Mouse (Mus musculus) ES-E14 (cell line): Measurements from ENCODE around the gene Mark1. TPM values are rescaled to one million over a fixed set of nuclear protein-coding genes. Genes with fewer than 3 reads are reported as not detected.
A peak's percentile ranks its signal among the peaks of the same experiment; 100 is the strongest.

Experiments used
- DNase-seq: peaks from one replicate; pipeline ENCODE4 v3.0.0-alpha.2; 2013; ENCODE audit warnings: low read depth, low spot score
- H3K27ac ChIP-seq: 2 replicates; pipeline ENCODE4 v1.5.1; 2012; ENCODE audit warnings: low read depth, mild to moderate bottlenecking, low read length, moderate library complexity, mixed read lengths; ENCODE audit not compliant: poor library complexity, insufficient read depth, severe bottlenecking
- H3K36me3 ChIP-seq: 2 replicates; pipeline ENCODE4 v1.6.1; 2012; ENCODE audit warnings: mild to moderate bottlenecking, low read length, moderate library complexity, mixed read lengths; ENCODE audit not compliant: control insufficient read depth, poor library complexity, insufficient read depth, severe bottlenecking
- H3K4me1 ChIP-seq, 2 experiments: fragments of 150-350 bp in 1 of 2; sonication (generic) in 1 of 2; 2 replicates each; pipeline ENCODE4 v1.6.1; 2012; ENCODE audit warnings: low read length in 2 of 2, mild to moderate bottlenecking in 1 of 2, mixed read lengths in 1 of 2; ENCODE audit not compliant: control insufficient read depth in 2 of 2, insufficient read depth in 2 of 2, poor library complexity in 1 of 2
- H3K4me3 ChIP-seq, 2 experiments: fragments of 150-350 bp in 1 of 2; sonication (generic) in 1 of 2; 2 replicates each; pipeline ENCODE4 v1.5.1; 2012; ENCODE audit warnings: low read length in 2 of 2, low read depth in 1 of 2, mild to moderate bottlenecking in 1 of 2, mixed read lengths in 1 of 2; ENCODE audit not compliant: insufficient read depth in 1 of 2, poor library complexity in 1 of 2, severe bottlenecking in 1 of 2
- H3K9ac ChIP-seq: 2 replicates; pipeline ENCODE4 v1.6.1; 2012; ENCODE audit warnings: low read depth, mild to moderate bottlenecking, low read length, mixed read lengths; ENCODE audit not compliant: poor library complexity, insufficient read depth, severe bottlenecking
- H3K9me3 ChIP-seq: fragments of 150-350 bp; sonication (generic); 2 replicates; pipeline ENCODE4 v1.6.1; 2012; ENCODE audit warnings: low read depth, mild to moderate bottlenecking, low read length; ENCODE audit not compliant: control insufficient read depth, insufficient read depth
- CHD2 ChIP-seq: IDR thresholded peaks from 2 replicates; pipeline ENCODE4 v1.6.1; 2014; ENCODE audit warnings: mild to moderate bottlenecking, low read depth, low read length, inconsistent platforms
- HCFC1 ChIP-seq: IDR thresholded peaks from 2 replicates; pipeline ENCODE4 v1.6.1; 2012; ENCODE audit warnings: low read length, inconsistent platforms, borderline replicate concordance; ENCODE audit not compliant: insufficient read depth
- MAFK ChIP-seq: IDR thresholded peaks from 2 replicates; pipeline ENCODE4 v1.6.1; 2014; ENCODE audit warnings: mild to moderate bottlenecking, low read depth, low read length, inconsistent platforms; ENCODE audit not compliant: insufficient read depth
- ZC3H11A ChIP-seq: IDR thresholded peaks from 2 replicates; pipeline ENCODE4 v1.6.1; 2012; ENCODE audit warnings: low read depth, mild to moderate bottlenecking, inconsistent platforms, low read length, borderline replicate concordance
- ZNF384 ChIP-seq: IDR thresholded peaks from 2 replicates; pipeline ENCODE4 v1.6.1; 2012; ENCODE audit warnings: low read depth, low read length, inconsistent platforms
- in situ Hi-C, 2 experiments: fragments of 600-800 bp; cut with MboI; formaldehyde crosslinking; loops; one replicate each; pipeline ENCODE4 v1.15.1; 2025; ENCODE audit warnings: low sequenced_read_pairs in 2 of 2, inconsistent platforms in 1 of 2; ENCODE audit not compliant: unreplicated experiment in 2 of 2
- total RNA-seq: library from RNA; depleted of rRNA; stranded (reverse); fragments of 300-350 nt; gene quantifications from 2 replicates; pipeline ENCODE4 v1.2.3, GENCODE M21; 2012

Gene Mark1
- total RNA-seq, 1 experiment: 3.6 TPM

GRCm38 (mm10) chr1:184999780-185000599, 620 bp upstream of the Mark1 start:
- no peaks in the 10 kb centered on the region for H3K9me3 ChIP-seq
- TF ChIP-seq MAFK: no peak
- TF ChIP-seq HCFC1: no peak
- TF ChIP-seq CHD2: no peak
- TF ChIP-seq ZC3H11A: no peak
- no peak for TF ChIP-seq ZNF384
- H3K9ac ChIP-seq: peak overlapping the region; percentile 80
- no peak for DNase-seq
- no peaks in the 10 kb centered on the region for H3K36me3 ChIP-seq
- in situ Hi-C loops: no loop called here
- H3K4me3 ChIP-seq: peak overlapping the region; percentile 43 to 89
- H3K4me1 ChIP-seq: no peaks in the 10 kb centered on the region; a peak in 1 of 4 replicates
- no peak overlapping the region for H3K27ac ChIP-seq

- DNase-seq: no peak
Observed at GRCm38 (mm10) chr1:184998631-184999030, 739 bp downstream of the Mark1 start.

GRCm38 (mm10) chr1:184998161-184998560, 1.2 kb downstream of the Mark1 start:
- in situ Hi-C loops: no loop called here
- Histone ChIP-seq H3K36me3 (no peaks in the 10 kb centered on the region), H3K9me3 (no peaks in the 10 kb centered on the region), H3K27ac (no peak overlapping the region), H3K9ac (no peak overlapping the region), H3K4me1 (no peaks in the 10 kb centered on the region; a peak in 1 of 4 replicates), H3K4me3 (no peak overlapping the region)
- DNase-seq: no peak
- no peak for TF ChIP-seq ZNF384
- TF ChIP-seq MAFK: no peak
- no peak for TF ChIP-seq HCFC1
- no peak for TF ChIP-seq CHD2
- TF ChIP-seq ZC3H11A: no peak

More at GRCm38 (mm10) chr1:184998631-184999030, 739 bp downstream of the Mark1 start:
- Histone ChIP-seq H3K27ac (no peak overlapping the region), H3K9me3 (no peaks in the 10 kb centered on the region), H3K4me3 (peak overlapping the region; percentile 79 to 89), H3K9ac (no peak overlapping the region), H3K36me3 (no peaks in the 10 kb centered on the region), H3K4me1 (no peaks in the 10 kb centered on the region; a peak in 1 of 4 replicates)
- TF ChIP-seq HCFC1 (no peak), CHD2 (no peak), ZC3H11A (no peak), MAFK (no peak), ZNF384 (no peak)
- in situ Hi-C loops: no loop called here

- no peaks in the 10 kb centered on the region; a peak in 1 of 4 replicates for H3K4me1 ChIP-seq
- H3K27ac ChIP-seq: no peak overlapping the region
- no peak overlapping the region for H3K4me3 ChIP-seq
- no peak for TF ChIP-seq ZC3H11A
- no peak for TF ChIP-seq CHD2
- no peak for TF ChIP-seq MAFK
- no peak for TF ChIP-seq HCFC1
- H3K9ac ChIP-seq: no peak overlapping the region
- in situ Hi-C loops: no loop called here
- no peaks in the 10 kb centered on the region for H3K36me3 ChIP-seq
- no peaks in the 10 kb centered on the region for H3K9me3 ChIP-seq
- no peak for DNase-seq
Observed at GRCm38 (mm10) chr1:184997466-184997865, 1.9 kb downstream of the Mark1 start.
